Mouse (Mus musculus): ENCODE measurements around the gene Bbs9.

DNA sequence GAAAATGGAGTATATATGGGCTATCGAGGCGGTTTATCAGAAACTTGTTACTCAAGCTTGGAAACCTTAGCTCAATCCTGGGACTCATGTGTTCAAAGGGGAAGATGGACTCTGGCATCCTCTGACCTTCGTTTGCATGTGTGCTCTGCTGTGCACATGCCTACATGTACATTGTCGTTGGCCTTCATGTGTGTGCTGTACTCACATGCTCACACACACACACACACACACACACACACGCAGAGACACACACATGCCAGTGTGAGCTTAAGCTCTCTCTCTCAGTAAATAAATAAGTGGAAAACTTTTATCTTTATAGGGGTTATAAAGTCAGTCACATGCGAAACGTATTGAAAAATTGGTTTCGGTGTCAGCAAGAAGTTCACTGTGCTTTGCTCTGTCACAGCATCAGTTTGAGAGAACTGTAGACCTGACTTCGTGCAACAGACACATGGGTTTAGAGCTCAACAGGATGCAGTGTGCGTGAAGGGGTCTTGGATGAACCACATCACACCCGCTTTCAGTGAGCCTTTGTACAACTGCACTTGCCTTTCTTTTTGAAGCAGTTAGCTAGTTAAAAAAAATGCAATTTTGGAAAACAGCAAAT lies 62.4 kb downstream of the Bbs9 start:
- TF ChIP-seq CTCF (IDR thresholded peaks at IDR 0.05; ENCODE audit: insufficient read depth, low read length) (no peak), POLR2A (IDR thresholded peaks at IDR 0.05; ENCODE audit: borderline replicate concordance, extremely low read depth, low read depth, low read length) (no peak)
